Mouse (Mus musculus) kidney, embryonic 16.5 days (tissue): ENCODE measurements around the gene Tmem184a. TPM values are rescaled to one million over a fixed set of nuclear protein-coding genes. Genes with fewer than 3 reads are reported as not detected.

Experiments
- ATAC-seq: fragments of 200-750 bp; cut with Nextera tagmentation; 2 replicates; pipeline ENCODE4 v1.8.0; 2017; ENCODE audit warnings: moderate TSS enrichment; ENCODE audit not compliant: low FRiP score, low TSS enrichment
- H3K27ac ChIP-seq: fragments of 300-500 bp; sonication (generic); 2 replicates; pipeline ENCODE4 v1.5.1; 2014; ENCODE audit warnings: low read length
- H3K27me3 ChIP-seq: fragments of 300-500 bp; sonication (generic); 2 replicates; pipeline ENCODE4 v1.6.1; 2014; ENCODE audit warnings: low read length, control low read depth, mixed read lengths; ENCODE audit not compliant: insufficient read depth
- H3K36me3 ChIP-seq: fragments of 300-500 bp; sonication (generic); 2 replicates; pipeline ENCODE4 v1.6.1; 2014; ENCODE audit warnings: low read length, control low read depth, mixed read lengths; ENCODE audit not compliant: insufficient read depth
- H3K4me1 ChIP-seq: fragments of 300-500 bp; sonication (generic); 2 replicates; pipeline ENCODE4 v1.6.1; 2014; ENCODE audit warnings: low read length, control low read depth, mixed read lengths; ENCODE audit not compliant: insufficient read depth
- H3K4me2 ChIP-seq: fragments of 300-500 bp; sonication (generic); replicated peaks from 2 replicates; pipeline ENCODE4 v1.6.1; 2014; ENCODE audit warnings: low read depth, low read length
- H3K4me3 ChIP-seq: fragments of 300-500 bp; sonication (generic); 2 replicates; pipeline ENCODE4 v1.5.1; 2014; ENCODE audit warnings: mild to moderate bottlenecking, low read length
- H3K9ac ChIP-seq: fragments of 300-500 bp; sonication (generic); replicated peaks from 2 replicates; pipeline ENCODE4 v1.6.1; 2014; ENCODE audit warnings: low read length
- H3K9me3 ChIP-seq: fragments of 300-500 bp; sonication (generic); 2 replicates; pipeline ENCODE4 v1.6.1; 2016; ENCODE audit warnings: low read length, control low read depth
- WGBS: fragments of 180-500 bp; shearing (Covaris S2); extraction: QIAGEN DNeasy Blood & Tissue Kit; methylation state at CpG from one replicate; pipeline ENCODE4 v1.1.7; 2014; 5-methylcytosine and 5-hydroxymethylcytosine counted together
- polyA plus RNA-seq: library from polyadenylated mRNA; unstranded; fragments of >200 nt; fragmentation: Nextera tagmentation; extraction: Ambion mirVana; gene quantifications from 2 replicates; pipeline ENCODE4 v1.2.1, GENCODE M21; 2015

Gene Tmem184a
- polyA plus RNA-seq, 1 experiment from 2014 or later, result 10.3 TPM

- Histone ChIP-seq H3K36me3 (no peaks in the 10 kb centered on the region), H3K27me3 (no peaks in the 10 kb centered on the region), H3K9me3 (no peaks in the 10 kb centered on the region), H3K4me2 (no peak overlapping the region), H3K4me1 (peaks cover 11% of the 10 kb centered on the region), H3K9ac (no peak overlapping the region), H3K4me3 (no peak overlapping the region), H3K27ac (no peak overlapping the region)
- WGBS, result 58% methylated on average over 13 of the region's 13 CpGs
- ATAC-seq, result no peak
Observed at GRCm38 (mm10) chr5:139829384-139829783, 9.7 kb upstream of the Tmem184a start.

GRCm38 (mm10) chr5:139827593-139827992 lies 7.9 kb upstream of the Tmem184a start:
- WGBS, result 95% methylated on average over 1 of the region's 1 CpGs

DNA sequence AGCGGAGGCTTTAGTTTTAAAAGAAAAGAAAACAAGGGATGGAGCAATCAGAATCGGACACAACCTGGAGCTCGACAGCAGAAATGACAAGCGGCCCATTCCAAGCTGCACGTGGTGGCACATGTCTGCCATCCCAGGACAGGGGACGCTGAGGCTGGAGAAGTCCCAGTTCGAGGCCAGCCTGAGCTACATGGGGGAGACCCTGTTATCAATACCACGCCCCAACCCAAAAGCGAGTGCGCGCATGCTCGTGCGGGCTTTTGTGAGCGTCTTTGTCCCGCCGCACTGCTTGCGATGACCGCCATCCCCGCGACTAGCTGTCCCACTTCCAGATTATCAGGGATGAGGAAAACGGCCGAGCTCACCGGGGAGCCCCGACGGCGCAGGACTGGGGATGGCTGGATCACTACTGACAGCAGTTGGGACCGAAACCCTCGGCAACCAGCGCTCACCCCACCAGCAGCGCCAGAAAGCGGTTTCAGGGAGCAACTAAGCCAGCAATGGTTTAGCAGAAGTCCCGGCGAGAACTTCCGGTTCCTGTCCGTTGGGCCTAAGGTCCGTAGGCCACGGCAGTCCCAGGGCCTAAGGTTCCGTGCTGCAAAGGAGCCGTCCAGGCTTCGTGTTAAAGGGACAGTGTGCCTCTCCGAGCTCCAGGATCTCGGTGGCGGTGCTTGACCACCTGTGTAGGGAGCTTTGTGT lies 6.8 kb upstream of the Tmem184a start, which contains the start of the genes Gm26938 and Psmg3:
TSS of gene Gm26938 (minus strand) at position 51 of the 699 bp plus-strand sequence.
TSS of gene Psmg3 (minus strand) at position 529 of the 699 bp plus-strand sequence.
- under 1% methylated on average over 43 of the region's 43 CpGs for WGBS
- H3K27me3 ChIP-seq, result no peaks in the 10 kb centered on the region
- ATAC-seq, result peak; percentile 83

More at GRCm38 (mm10) chr5:139827593-139827992, 7.9 kb upstream of the Tmem184a start:
- ATAC-seq, result no peak
- Histone ChIP-seq H3K9me3 (no peaks in the 10 kb centered on the region), H3K27ac (no peak overlapping the region), H3K4me1 (peaks cover 11% of the 10 kb centered on the region), H3K27me3 (no peaks in the 10 kb centered on the region), H3K4me2 (no peak overlapping the region), H3K36me3 (peaks cover 4% of the 10 kb centered on the region; the same call in 1 of the 2 replicates), H3K4me3 (no peak overlapping the region), H3K9ac (no peak overlapping the region)

GRCm38 (mm10) chr5:139825947-139826346 lies 6.2 kb upstream of the Tmem184a start:
- H3K27ac ChIP-seq, result no peak overlapping the region
- peaks cover 16% of the 10 kb centered on the region for H3K4me1 ChIP-seq
- H3K27me3 ChIP-seq, result no peaks in the 10 kb centered on the region
- ATAC-seq, result no peak
- peak overlapping the region; percentile 95 for H3K4me2 ChIP-seq
- peak overlapping the region; percentile 90 for H3K9ac ChIP-seq
- peaks cover 11% of the 10 kb centered on the region for H3K36me3 ChIP-seq
- WGBS, result 36% methylated on average over 11 of the region's 11 CpGs
- no peaks in the 10 kb centered on the region for H3K9me3 ChIP-seq
- H3K4me3 ChIP-seq, result peak overlapping the region; percentile 93

More for the DNA sequence above, 6.8 kb upstream of the Tmem184a start, which contains the start of the genes Gm26938 and Psmg3:
- H3K4me2 ChIP-seq, result peak within 1 kb of the TSS; percentile 95
- peak within 1 kb of the TSS; percentile 93 for H3K4me3 ChIP-seq
- H3K27ac ChIP-seq, result peak within 1 kb of the TSS; percentile 63; the same call in 1 of the 2 replicates
- H3K9ac ChIP-seq, result peak within 1 kb of the TSS; percentile 90
- no peaks in the 10 kb centered on the region for H3K9me3 ChIP-seq
- peaks cover 16% of the 10 kb centered on the region for H3K4me1 ChIP-seq
- peaks cover 11% of the 10 kb centered on the region for H3K36me3 ChIP-seq

DNA sequence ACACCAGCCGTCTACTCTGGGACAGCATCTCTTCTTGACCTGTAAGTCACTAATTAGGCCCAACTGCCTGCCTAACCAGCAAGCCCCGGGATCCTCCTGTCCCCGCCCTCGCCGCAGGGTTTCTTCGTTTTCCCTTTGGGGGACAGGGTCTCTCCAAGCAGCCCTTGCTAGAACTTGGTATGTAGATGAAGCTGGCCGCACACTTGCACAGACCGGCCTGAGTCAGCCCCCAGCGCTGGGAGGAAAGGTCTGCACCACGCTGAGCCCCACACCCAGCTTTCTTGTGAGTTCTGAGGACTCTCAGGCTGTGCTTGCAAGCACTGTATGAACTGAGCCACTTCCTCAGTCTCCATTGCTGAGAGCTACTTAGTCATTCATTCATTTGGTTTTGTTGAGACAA lies 4.8 kb upstream of the Tmem184a start:
- Histone ChIP-seq H3K9me3 (no peaks in the 10 kb centered on the region), H3K4me3 (no peak overlapping the region), H3K9ac (no peak overlapping the region), H3K27me3 (no peaks in the 10 kb centered on the region), H3K36me3 (peaks cover 11% of the 10 kb centered on the region), H3K27ac (no peak overlapping the region), H3K4me1 (peaks cover 16% of the 10 kb centered on the region), H3K4me2 (no peak overlapping the region)
- WGBS, result 89% methylated on average over 10 of the region's 10 CpGs
- no peak for ATAC-seq

GRCm38 (mm10) chr5:139821466-139822459 lies 2.0 kb upstream of the Tmem184a start:
- Histone ChIP-seq H3K4me3 (no peak overlapping the region), H3K36me3 (peaks cover 11% of the 10 kb centered on the region), H3K27ac (peak overlapping the region; percentile 51), H3K9me3 (no peaks in the 10 kb centered on the region), H3K27me3 (no peaks in the 10 kb centered on the region), H3K4me2 (no peak overlapping the region), H3K4me1 (peaks cover 16% of the 10 kb centered on the region), H3K9ac (no peak overlapping the region)
- 33% methylated on average over 12 of the region's 12 CpGs for WGBS
- peak; percentile 49 for ATAC-seq

DNA sequence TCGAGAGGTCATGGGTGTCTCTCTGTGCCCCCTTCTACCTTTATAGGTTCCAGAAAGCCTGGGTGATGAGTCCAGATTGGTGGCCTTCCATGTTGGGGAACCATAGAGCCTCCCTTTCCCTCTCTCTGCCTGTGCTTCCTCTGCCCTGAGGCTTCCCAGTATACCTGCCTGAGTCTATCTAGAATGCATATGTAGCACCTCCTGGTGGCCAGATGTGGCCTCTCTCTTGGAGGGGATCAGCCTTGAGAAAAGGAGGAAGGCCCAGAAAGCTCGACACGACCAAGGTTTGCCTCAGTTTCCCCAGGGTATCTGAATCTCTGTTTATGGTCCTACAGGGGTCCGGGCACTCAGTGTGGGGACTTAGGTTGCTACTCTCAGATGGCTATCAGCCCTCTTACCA lies 916 bp downstream of the Tmem184a start:
- H3K9me3 ChIP-seq, result no peaks in the 10 kb centered on the region
- WGBS, result 49% methylated on average over 4 of the region's 4 CpGs
- peaks cover 5% of the 10 kb centered on the region; the same call in 1 of the 2 replicates for H3K4me1 ChIP-seq
- H3K27me3 ChIP-seq, result peaks cover 9% of the 10 kb centered on the region
- peaks cover 11% of the 10 kb centered on the region for H3K36me3 ChIP-seq
- no peak overlapping the region for H3K27ac ChIP-seq
- no peak overlapping the region for H3K4me2 ChIP-seq
- no peak overlapping the region for H3K9ac ChIP-seq
- no peak overlapping the region for H3K4me3 ChIP-seq
- ATAC-seq, result no peak

DNA sequence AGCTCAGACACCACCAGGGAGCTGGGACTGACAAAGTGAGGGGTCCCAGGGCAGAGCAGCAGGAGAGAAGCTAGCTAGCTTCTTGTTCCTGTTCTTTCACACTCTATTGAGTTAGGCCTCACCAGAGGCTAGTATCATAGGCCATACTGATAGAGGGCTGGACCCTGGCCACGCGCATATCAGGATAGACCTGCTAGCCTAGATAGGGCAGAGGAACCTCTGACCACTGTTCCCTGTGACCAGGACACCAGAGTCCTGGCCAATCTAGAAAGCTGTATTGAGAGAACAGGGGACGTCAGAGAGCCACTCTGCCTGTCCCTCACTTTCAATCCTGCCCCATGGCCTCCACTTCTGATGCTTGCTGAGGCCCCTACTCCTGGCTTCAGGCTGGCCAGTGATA lies 1.7 kb downstream of the Tmem184a start:
- H3K36me3 ChIP-seq, result peaks cover 7% of the 10 kb centered on the region
- H3K4me1 ChIP-seq, result peaks cover 5% of the 10 kb centered on the region; the same call in 1 of the 2 replicates
- H3K9me3 ChIP-seq, result no peaks in the 10 kb centered on the region
- H3K4me2 ChIP-seq, result no peak overlapping the region
- H3K9ac ChIP-seq, result no peak overlapping the region
- no peak overlapping the region for H3K4me3 ChIP-seq
- peaks cover 14% of the 10 kb centered on the region for H3K27me3 ChIP-seq
- WGBS, result 83% methylated on average over 3 of the region's 3 CpGs
- no peak for ATAC-seq
- H3K27ac ChIP-seq, result no peak overlapping the region

GRCm38 (mm10) chr5:139817292-139817691 lies 2.4 kb downstream of the Tmem184a start:
- H3K4me3 ChIP-seq, result no peak overlapping the region
- no peak overlapping the region for H3K4me2 ChIP-seq
- peaks cover 18% of the 10 kb centered on the region for H3K27me3 ChIP-seq
- H3K27ac ChIP-seq, result no peak overlapping the region
- H3K9me3 ChIP-seq, result no peaks in the 10 kb centered on the region
- no peak for ATAC-seq
- H3K36me3 ChIP-seq, result peaks cover 6% of the 10 kb centered on the region
- WGBS, result 0% methylated on average over 1 of the region's 1 CpGs
- peaks cover 2% of the 10 kb centered on the region; the same call in 1 of the 2 replicates for H3K4me1 ChIP-seq
- no peak overlapping the region for H3K9ac ChIP-seq
